Mouse (Mus musculus) ES-E14 (cell line): ENCODE measurements around the gene Trmt61a. TPM values are rescaled to one million over a fixed set of nuclear protein-coding genes. Genes with fewer than 3 reads are reported as not detected.

Experiments used
- DNase-seq: peaks from one replicate; pipeline ENCODE4 v3.0.0-alpha.2; 2013; ENCODE audit warnings: low read depth, low spot score
- H3K27ac ChIP-seq: 2 replicates; pipeline ENCODE4 v1.5.1; 2012; ENCODE audit warnings: low read depth, mild to moderate bottlenecking, low read length, moderate library complexity, mixed read lengths; ENCODE audit not compliant: poor library complexity, insufficient read depth, severe bottlenecking
- H3K36me3 ChIP-seq: 2 replicates; pipeline ENCODE4 v1.6.1; 2012; ENCODE audit warnings: mild to moderate bottlenecking, low read length, moderate library complexity, mixed read lengths; ENCODE audit not compliant: control insufficient read depth, poor library complexity, insufficient read depth, severe bottlenecking
- H3K4me1 ChIP-seq, 2 experiments: fragments of 150-350 bp in 1 of 2; sonication (generic) in 1 of 2; 2 replicates each; pipeline ENCODE4 v1.6.1; 2012; ENCODE audit warnings: low read length in 2 of 2, mild to moderate bottlenecking in 1 of 2, mixed read lengths in 1 of 2; ENCODE audit not compliant: control insufficient read depth in 2 of 2, insufficient read depth in 2 of 2, poor library complexity in 1 of 2
- H3K4me3 ChIP-seq, 2 experiments: fragments of 150-350 bp in 1 of 2; sonication (generic) in 1 of 2; 2 replicates each; pipeline ENCODE4 v1.5.1; 2012; ENCODE audit warnings: low read length in 2 of 2, low read depth in 1 of 2, mild to moderate bottlenecking in 1 of 2, mixed read lengths in 1 of 2; ENCODE audit not compliant: insufficient read depth in 1 of 2, poor library complexity in 1 of 2, severe bottlenecking in 1 of 2
- H3K9ac ChIP-seq: 2 replicates; pipeline ENCODE4 v1.6.1; 2012; ENCODE audit warnings: low read depth, mild to moderate bottlenecking, low read length, mixed read lengths; ENCODE audit not compliant: poor library complexity, insufficient read depth, severe bottlenecking
- H3K9me3 ChIP-seq: fragments of 150-350 bp; sonication (generic); 2 replicates; pipeline ENCODE4 v1.6.1; 2012; ENCODE audit warnings: low read depth, mild to moderate bottlenecking, low read length; ENCODE audit not compliant: control insufficient read depth, insufficient read depth
- CHD2 ChIP-seq: IDR thresholded peaks from 2 replicates; pipeline ENCODE4 v1.6.1; 2014; ENCODE audit warnings: mild to moderate bottlenecking, low read depth, low read length, inconsistent platforms
- HCFC1 ChIP-seq: IDR thresholded peaks from 2 replicates; pipeline ENCODE4 v1.6.1; 2012; ENCODE audit warnings: low read length, inconsistent platforms, borderline replicate concordance; ENCODE audit not compliant: insufficient read depth
- MAFK ChIP-seq: IDR thresholded peaks from 2 replicates; pipeline ENCODE4 v1.6.1; 2014; ENCODE audit warnings: mild to moderate bottlenecking, low read depth, low read length, inconsistent platforms; ENCODE audit not compliant: insufficient read depth
- ZC3H11A ChIP-seq: IDR thresholded peaks from 2 replicates; pipeline ENCODE4 v1.6.1; 2012; ENCODE audit warnings: low read depth, mild to moderate bottlenecking, inconsistent platforms, low read length, borderline replicate concordance
- ZNF384 ChIP-seq: IDR thresholded peaks from 2 replicates; pipeline ENCODE4 v1.6.1; 2012; ENCODE audit warnings: low read depth, low read length, inconsistent platforms
- in situ Hi-C, 2 experiments: fragments of 600-800 bp; cut with MboI; formaldehyde crosslinking; loops; one replicate each; pipeline ENCODE4 v1.15.1; 2025; ENCODE audit warnings: low sequenced_read_pairs in 2 of 2, inconsistent platforms in 1 of 2; ENCODE audit not compliant: unreplicated experiment in 2 of 2
- total RNA-seq: library from RNA; depleted of rRNA; stranded (reverse); fragments of 300-350 nt; gene quantifications from 2 replicates; pipeline ENCODE4 v1.2.3, GENCODE M21; 2012

The Trmt61a gene
- total RNA-seq, 1 experiment = 32.6 TPM

- TF ChIP-seq HCFC1 (no peak), CHD2 (no peak), ZNF384 (no peak), MAFK (no peak), ZC3H11A (no peak)
- in situ Hi-C loops = no loop called here
- no peak overlapping the region for H3K9ac ChIP-seq
- H3K4me3 ChIP-seq = no peak overlapping the region
- H3K4me1 ChIP-seq = peaks cover 0 to 13% of the 10 kb centered on the region in 2 experiments; a peak in 1 of 4 replicates
- peaks cover 15% of the 10 kb centered on the region; the same call in 1 of the 2 replicates for H3K36me3 ChIP-seq
- no peaks in the 10 kb centered on the region for H3K9me3 ChIP-seq
- no peak for DNase-seq
- H3K27ac ChIP-seq = no peak overlapping the region
Observed at GRCm38 (mm10) chr12:111687350-111688068, 9.6 kb downstream of the Trmt61a start.

- Histone ChIP-seq H3K4me3 (no peak overlapping the region), H3K27ac (no peak overlapping the region), H3K4me1 (peaks cover 0 to 15% of the 10 kb centered on the region in 2 experiments; a peak in 1 of 4 replicates), H3K36me3 (peaks cover 12% of the 10 kb centered on the region; the same call in 1 of the 2 replicates), H3K9ac (no peak overlapping the region), H3K9me3 (no peaks in the 10 kb centered on the region)
- in situ Hi-C loops = no loop called here
- TF ChIP-seq ZNF384 (no peak), HCFC1 (no peak), MAFK (no peak), CHD2 (no peak), ZC3H11A (no peak)
- DNase-seq = no peak
Observed at GRCm38 (mm10) chr12:111688069-111688428, 10.1 kb downstream of the Trmt61a start.

DNA sequence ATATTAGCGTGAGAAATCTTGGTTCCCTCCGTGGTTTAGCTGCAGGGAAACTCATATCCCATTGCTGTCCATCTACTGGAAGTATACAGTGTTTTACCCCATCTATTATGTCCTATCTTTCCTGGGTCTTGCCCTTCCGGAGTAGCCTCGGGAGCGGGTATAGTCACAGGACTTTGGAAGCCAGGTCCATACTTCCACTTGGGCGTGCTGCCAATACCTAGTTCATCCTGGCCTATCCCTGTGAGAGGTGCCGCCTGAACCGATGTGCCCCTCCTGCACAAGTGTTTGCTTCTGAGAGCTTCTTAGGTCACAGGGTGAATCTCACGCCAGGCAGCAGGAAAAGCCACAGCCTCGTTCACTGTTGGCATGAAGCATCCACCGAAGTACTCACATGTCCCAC, 11.5 kb downstream of the Trmt61a start:
- Histone ChIP-seq H3K4me3 (no peak overlapping the region), H3K9ac (no peak overlapping the region), H3K9me3 (no peaks in the 10 kb centered on the region), H3K27ac (no peak overlapping the region), H3K36me3 (no peaks in the 10 kb centered on the region), H3K4me1 (peaks cover 2 to 26% of the 10 kb centered on the region in 2 experiments; a peak in 3 of 4 replicates)
- DNase-seq = no peak
- TF ChIP-seq CHD2 = no peak
- TF ChIP-seq MAFK = no peak
- no peak for TF ChIP-seq ZNF384
- TF ChIP-seq HCFC1 = no peak
- TF ChIP-seq ZC3H11A = no peak
- in situ Hi-C loops = no loop called here

DNA sequence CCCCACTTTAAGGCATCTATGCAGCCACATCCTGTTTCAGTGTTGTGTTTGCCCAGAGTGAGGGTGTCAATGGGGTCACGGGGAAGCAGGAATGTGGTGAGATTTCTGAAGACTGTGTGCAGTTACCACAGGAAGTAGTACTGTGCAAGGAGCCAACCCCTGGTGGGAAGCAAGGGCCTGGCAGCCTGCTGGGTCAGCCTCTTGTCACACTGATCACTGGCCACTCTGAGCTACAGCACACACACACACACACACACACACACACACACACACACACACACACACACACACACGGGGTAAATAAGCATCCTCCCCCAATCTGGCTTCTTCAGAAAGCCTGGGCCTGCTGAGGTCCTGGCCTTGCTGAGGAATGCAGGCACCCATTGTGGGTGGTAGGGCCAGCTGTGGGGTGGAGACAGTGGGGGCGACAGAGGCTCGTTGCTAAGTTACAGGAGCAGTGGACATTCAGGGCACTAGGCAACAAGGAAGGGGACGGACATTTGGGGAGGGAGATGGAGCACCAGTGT, 13.5 kb downstream of the Trmt61a start:
- Histone ChIP-seq H3K27ac (no peak overlapping the region), H3K9ac (no peak overlapping the region), H3K4me3 (no peak overlapping the region), H3K36me3 (no peaks in the 10 kb centered on the region), H3K9me3 (no peaks in the 10 kb centered on the region), H3K4me1 (peaks cover 4 to 37% of the 10 kb centered on the region in 2 experiments; a peak in 3 of 4 replicates)
- no peak for DNase-seq
- TF ChIP-seq HCFC1 = no peak
- no peak for TF ChIP-seq ZC3H11A
- TF ChIP-seq MAFK = no peak
- no peak for TF ChIP-seq ZNF384
- in situ Hi-C loops = no loop called here
